Mouse (Mus musculus) left cerebral cortex, postnatal 4 days (tissue): Measurements from ENCODE around the gene Wbp2. TPM values are rescaled to one million over a fixed set of nuclear protein-coding genes. Genes with fewer than 3 reads are reported as not detected.
A peak's percentile ranks its signal among the peaks of the same experiment; 100 is the strongest.
"Not testable (repeated sequence)": the region's sequence is repeated elsewhere in the genome, so short reads cannot be mapped to it uniquely, and the experiment has no call there.

Experiments
- DNase-seq: peaks from one replicate; pipeline ENCODE4 v3.0.0-alpha.2; 2022
- intact Hi-C: fragments of 180-260 bp; cut with DNase I; formaldehyde crosslinking; loops from one replicate; pipeline ENCODE4 v1.15.1; 2025
- total RNA-seq, 2 experiments: library from RNA; stranded (reverse); gene quantifications; 2 replicates each; pipeline ENCODE4 v1.2.3; 2021

Wbp2 gene
- 100 to 1,000 TPM; 171 to 176 TPM for total RNA-seq

DNA sequence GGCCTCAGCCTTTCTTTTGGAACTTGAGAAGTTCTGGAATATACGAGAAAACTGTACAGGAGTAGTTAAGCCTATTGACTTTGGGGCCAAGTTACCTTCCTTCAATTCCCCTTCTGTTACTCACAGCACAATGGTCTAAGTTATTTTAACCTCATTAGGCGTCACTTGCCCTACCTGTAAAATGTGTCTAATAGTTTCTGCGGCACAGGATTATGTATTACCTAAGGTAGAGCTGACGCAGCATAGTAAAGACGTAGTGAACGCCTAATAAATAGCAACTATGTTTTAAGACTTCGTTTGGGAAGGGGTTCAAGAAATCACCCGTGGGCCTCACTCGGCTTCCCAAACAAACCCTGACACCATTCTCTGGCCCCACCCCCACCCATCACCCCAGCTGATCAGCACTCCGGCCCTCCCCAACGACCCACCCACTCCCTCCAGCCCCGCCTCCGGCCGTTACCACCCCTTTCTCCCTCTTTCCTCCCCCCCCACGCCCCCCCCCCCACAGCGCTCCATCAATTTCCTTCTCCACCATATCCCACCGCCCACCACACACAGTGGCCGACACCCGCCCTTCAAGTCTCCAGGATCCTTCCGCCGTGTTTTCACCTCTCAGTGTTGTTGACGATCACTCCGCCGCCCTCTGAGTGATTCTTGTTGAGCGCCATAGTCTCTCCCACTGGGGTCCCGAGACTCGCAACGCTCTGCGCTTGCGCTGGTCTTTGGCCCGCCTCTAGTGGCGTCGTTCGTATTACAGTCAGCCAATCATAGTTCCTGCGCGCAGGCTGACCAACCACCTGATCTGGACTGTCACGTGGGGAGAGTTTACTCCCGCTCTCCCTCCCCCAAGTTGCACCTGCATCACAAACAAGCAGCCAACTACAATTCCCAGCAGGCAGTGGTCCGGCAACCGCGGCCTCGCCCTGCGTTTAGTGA is at the start of gene Wbp2:
Gene Wbp2 (minus strand): TSS at position 738 of the 936 bp plus-strand sequence.
- peak; percentile 98 for DNase-seq
- intact Hi-C loops: loop anchor here (5.0 kb wide), 1 partner anchor 46 kb away; the partner anchor contains the start of gene Trim65

DNA sequence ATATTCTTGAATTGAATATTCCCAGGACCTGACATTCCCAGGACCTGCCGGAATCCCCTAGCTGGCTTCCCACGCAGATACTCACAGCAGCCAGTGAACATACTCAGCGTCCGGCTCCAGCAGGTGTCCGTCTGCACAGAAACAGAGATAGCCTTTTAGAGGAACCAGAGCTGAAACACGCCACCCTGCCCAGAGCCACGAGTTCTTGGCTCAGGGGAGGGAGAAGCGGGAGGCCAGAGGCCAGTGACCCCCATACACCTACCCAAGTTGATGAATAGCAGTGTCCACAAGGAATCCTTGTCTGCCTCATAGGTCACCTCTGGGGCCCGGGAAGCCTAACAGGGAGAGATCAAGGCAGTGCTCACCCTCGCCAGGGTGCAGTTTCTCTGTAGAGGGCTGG is 47.4 kb upstream of the Wbp2 start:
- no peak for DNase-seq
- intact Hi-C loops: loop anchor here (5.0 kb wide), 1 partner anchor 47 kb away; the partner anchor contains the start of gene Wbp2

- intact Hi-C loops: loop anchor here (5.0 kb wide), 1 partner anchor 46 kb away; the partner anchor contains the start of gene Wbp2
- no peak for DNase-seq
These were observed 46.7 kb upstream of the Wbp2 start for GRCm38 (mm10) chr11:116133497-116133896.

DNA sequence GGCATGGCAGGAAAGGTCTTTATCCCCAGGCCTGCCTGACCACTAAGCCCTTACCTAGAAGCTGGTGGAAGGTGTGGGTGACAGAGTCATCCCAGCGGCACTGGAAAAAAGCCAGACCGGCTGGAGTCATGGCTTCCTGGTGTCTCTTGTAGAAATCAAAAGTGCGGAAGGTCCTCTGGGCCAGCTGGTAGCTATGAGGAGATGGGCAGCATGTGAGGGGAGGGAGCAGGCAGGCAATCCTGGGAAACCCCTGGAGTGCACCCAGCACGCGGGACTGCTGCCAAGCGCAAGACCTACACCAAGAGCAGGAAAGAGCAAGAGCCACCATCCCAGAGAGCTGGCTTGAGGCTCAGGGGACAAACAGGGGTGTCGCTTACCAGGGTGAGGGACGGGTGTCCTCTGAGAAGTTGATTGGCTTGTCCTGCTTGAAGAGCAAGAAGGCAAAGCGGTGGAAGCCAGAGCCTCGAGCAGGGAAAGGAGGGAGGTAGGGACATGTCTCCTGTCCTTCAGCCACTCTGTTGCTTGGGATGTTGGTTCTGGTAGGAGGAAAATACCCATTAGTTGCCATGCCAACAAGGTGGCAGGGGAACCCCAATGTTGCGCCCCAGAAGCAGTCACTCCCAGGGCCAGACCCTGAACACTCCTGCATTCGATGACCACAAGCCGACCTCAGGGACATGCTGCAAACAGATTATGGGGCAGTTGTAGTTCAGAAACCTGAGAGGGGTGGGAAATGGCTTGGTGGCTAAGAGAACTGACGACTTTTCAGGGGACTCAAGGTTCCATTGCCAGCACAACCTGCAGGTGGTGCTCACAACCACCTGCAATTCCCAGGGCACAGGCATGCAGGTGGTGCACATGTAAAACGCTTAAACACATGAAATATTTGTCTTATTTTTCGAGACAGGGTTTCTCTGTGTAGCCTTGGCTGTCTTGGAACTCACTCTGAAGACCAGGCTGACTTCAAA is 45.9 kb upstream of the Wbp2 start:
- DNase-seq: no peak
- intact Hi-C loops: loop anchor here (5.0 kb wide), 1 partner anchor 45 kb away; the partner anchor contains the start of gene Wbp2

DNA sequence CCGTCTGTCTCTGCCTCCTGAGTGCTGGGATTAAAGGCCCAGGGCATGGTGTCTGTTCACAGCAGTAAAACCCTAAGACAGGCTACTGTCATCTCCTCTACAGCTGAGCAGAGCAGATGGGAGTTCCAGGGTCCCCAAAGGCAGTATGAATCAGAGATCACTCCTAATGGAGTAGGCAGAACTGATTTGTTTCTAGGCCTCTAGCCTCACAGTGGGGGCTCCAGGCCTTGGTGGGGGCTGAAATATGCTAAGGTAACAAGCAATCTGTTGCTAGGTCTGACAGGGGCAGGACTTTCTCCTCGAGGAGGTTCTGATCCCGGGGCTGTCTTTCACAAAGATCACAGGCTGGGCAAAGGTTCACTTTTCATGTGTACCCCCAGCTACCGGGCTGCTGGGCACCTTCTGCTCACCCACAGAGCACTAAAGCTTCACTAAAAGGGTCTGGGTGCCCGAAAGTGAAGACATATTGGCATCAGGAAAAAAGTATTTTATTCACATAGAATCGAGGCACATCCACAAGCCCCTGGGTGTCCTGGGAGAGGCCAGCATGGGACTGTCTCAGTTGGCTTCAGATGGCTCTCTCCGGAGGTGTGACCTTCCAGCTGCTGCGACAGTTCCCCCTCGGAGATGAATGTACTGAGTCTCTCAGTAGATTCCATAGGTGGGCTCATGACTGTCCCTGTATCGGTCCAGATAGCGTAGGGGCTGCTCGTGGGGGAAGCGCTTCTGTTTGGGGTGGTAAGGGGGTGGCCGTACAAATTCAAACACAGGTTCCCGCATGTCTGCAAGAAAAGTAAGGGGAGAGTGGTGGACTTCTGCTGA is 44.8 kb upstream of the Wbp2 start:
- intact Hi-C loops: loop anchor here (5.0 kb wide), 1 partner anchor 44 kb away; the partner anchor contains the start of gene Wbp2

GRCm38 (mm10) chr11:116130488-116131205 is 43.9 kb upstream of the Wbp2 start, which contains the start of gene Trim65:
Trim65 (minus strand) TSS chr11:116131128.
- intact Hi-C loops: loop anchor here (5.0 kb wide), 1 partner anchor 43 kb away; the partner anchor contains the start of gene Wbp2
- DNase-seq: peak; percentile 90

More for the DNA sequence above, 44.8 kb upstream of the Wbp2 start:
- no peak for DNase-seq

DNA sequence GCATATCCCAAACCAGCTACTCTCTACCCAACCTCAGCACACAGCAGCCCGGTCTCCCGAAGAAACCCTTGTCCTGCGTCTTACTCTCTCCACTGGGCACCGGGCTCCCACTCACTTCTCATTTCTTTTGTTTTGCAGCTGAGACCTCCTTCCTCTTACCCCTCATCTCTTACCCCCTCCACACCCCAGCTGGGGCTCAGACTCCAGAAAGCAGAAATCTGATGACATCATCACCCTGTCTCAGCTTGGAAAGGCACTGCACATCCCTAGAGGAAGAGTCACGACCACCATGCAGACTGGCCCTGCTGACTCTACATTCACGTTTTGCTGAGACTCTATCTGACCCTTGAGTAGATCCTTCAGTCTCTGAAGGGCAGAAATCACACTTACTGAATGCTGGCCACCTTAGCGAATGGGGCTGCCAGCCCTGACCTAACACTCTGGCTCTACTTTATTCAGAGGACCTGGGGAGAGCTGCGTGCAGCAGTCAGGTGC is 43.2 kb upstream of the Wbp2 start:
- intact Hi-C loops: loop anchor here (5.0 to 10.0 kb wide), 2 partner anchors 43 to 95 kb away; partner anchors contain the start of genes Unk and Wbp2
- DNase-seq: no peak

DNA sequence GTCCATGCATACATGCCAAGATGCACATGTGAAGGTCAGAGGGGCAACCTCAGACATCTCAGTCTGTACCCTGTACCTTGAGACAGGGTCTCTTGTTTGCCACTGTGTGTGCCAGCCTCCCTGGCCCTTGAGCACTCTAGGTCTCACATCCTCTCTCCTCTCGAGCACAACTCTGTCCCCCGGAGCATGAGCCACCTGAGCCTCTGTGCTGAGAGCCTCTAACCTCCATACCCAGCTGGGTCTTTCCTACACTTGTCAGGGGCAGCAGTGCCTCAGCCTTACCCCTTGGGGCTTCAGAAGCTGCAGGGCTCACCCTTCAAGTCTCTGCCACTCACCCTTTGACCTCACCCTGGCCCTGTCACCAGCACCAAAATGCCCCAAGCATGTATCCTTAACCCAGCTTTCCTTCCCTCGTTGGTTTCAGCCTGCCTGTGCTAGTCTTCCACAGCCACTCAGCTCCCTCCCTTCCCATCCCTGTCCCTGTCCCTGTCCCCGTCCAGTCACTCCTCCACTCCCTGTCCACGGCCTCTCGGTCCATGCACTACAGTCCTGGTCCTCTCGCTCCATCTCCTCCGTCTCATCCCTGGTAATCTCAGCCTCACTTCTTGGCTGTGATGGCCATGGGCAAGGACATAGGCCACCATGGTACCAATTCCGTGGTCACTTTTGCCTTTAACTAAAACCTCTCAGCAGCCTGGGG is 42.4 kb upstream of the Wbp2 start:
- intact Hi-C loops: loop anchor here (10.0 kb wide), 1 partner anchor 94 kb away; the partner anchor contains the start of gene Unk
- DNase-seq: no peak

DNA sequence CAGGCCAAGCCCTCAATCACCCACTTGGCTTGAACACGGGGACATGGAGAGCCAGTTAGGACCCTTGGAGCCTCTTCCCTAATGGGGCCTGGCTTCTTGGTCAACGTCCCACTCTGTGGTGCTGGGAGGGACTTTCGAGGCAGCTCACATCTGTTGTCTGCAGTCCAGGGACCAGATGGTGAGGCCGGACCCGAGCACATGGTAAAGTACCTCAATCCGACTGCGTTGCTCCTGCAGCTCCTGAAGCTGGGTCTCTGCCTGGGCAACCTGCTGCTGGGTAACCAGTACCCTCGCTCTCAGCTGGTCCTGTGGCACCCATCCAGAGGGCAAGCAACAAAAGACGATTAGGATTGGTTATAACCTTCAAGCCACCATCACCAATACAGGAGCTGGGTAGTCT is 41.2 kb upstream of the Wbp2 start:
- intact Hi-C loops: loop anchor here (10.0 kb wide), 1 partner anchor 93 kb away; the partner anchor contains the start of gene Unk
- DNase-seq: peak; percentile 87

GRCm38 (mm10) chr11:116127156-116127980 is 40.6 kb upstream of the Wbp2 start, which contains the start of gene Trim47:
Trim47 (minus strand) TSS chr11:116127210.
- DNase-seq: peak; percentile 87
- intact Hi-C loops: loop anchor here (10.0 kb wide), 1 partner anchor 93 kb away; the partner anchor contains the start of gene Unk

GRCm38 (mm10) chr11:116126261-116126660 is 39.5 kb upstream of the Wbp2 start:
- DNase-seq: no peak

DNA sequence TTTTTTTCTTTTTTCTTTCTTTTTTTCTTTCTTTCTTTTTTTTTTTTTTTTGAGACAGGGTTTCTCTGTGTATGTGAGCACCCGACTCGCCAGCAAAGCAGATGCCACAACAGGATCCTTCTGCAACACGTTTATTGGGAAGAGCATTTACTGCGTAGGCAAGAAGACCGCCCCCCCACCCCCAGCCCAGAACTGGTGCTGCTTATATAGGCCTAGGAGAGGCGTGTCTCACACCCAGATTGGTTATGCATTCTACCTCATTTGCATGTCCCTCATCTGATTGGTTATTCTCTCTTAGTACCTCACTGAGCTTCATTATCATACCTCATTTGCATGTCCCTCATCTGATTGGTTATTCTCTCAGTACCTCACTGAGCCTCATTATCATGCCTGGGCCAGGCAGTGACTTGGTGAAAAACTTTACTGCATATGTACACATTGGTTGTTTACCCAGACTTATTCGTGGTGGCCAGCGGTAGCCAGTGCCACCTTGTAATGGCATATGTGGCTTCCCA is 35.0 kb upstream of the Wbp2 start:
- not testable (repeated sequence) for DNase-seq
- intact Hi-C loops: loop anchor here (10.0 kb wide), 1 partner anchor 87 kb away; the partner anchor contains the start of gene Unk

More at GRCm38 (mm10) chr11:116126261-116126660, 39.5 kb upstream of the Wbp2 start:
- intact Hi-C loops: loop anchor here (10.0 kb wide), 1 partner anchor 91 kb away; the partner anchor contains the start of gene Unk

- intact Hi-C loops: no loop called here
- DNase-seq: no peak
These were observed 31.0 kb upstream of the Wbp2 start for GRCm38 (mm10) chr11:116117819-116118218.

GRCm38 (mm10) chr11:116117241-116117640 is 30.4 kb upstream of the Wbp2 start:
- intact Hi-C loops: no loop called here
- no peak for DNase-seq

DNA sequence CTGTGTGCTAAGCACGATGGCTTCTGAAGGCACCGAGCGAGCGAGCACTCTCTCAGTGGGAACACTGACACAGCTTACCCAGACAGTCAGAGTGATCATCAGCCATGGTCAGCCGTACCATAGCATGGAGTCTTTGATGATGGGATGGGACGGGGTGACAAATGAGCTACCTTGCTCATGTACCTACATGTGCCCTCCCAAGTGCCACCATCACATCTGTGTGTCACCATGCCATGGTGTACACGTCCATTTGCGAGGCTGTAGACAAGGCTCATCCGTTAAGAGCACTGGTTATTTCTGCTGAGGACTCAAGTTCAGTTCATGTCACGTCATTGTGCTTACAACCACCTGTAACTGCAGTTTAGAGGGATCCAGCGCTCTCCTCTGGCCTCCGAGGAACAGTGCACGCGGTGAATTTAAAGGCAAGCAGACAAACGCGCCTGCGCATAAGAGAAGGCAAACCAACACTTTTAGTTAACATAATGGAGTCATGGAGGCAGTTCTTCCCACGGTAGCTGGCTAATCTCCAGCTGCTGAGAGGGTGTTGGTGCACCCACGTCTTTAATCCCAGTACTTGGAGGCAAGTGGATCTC is 24.9 kb upstream of the Wbp2 start:
- no peak for DNase-seq
- intact Hi-C loops: no loop called here

GRCm38 (mm10) chr11:116111067-116111466 is 24.3 kb upstream of the Wbp2 start:
- no peak for DNase-seq
- intact Hi-C loops: no loop called here
